Mouse (Mus musculus) liver, adult 10 weeks (tissue): ENCODE results near the gene Rplp2. TPM values are rescaled to one million over a fixed set of nuclear protein-coding genes. Genes with fewer than 3 reads are reported as not detected.

Experiments
- polyA plus RNA-seq: library from polyadenylated mRNA; stranded (reverse); fragments of 350-450 nt; fragmentation: Illumina TruSeq; extraction: RNeasy Lipid Tissue Mini Kit (QIAGEN cat#74804); gene quantifications from one replicate; pipeline ENCODE4 v1.2.3, GENCODE M21; 2014; ENCODE audit warnings: low read depth, low replicate concordance

Gene Rplp2
- 11.4 TPM for polyA plus RNA-seq

DNA sequence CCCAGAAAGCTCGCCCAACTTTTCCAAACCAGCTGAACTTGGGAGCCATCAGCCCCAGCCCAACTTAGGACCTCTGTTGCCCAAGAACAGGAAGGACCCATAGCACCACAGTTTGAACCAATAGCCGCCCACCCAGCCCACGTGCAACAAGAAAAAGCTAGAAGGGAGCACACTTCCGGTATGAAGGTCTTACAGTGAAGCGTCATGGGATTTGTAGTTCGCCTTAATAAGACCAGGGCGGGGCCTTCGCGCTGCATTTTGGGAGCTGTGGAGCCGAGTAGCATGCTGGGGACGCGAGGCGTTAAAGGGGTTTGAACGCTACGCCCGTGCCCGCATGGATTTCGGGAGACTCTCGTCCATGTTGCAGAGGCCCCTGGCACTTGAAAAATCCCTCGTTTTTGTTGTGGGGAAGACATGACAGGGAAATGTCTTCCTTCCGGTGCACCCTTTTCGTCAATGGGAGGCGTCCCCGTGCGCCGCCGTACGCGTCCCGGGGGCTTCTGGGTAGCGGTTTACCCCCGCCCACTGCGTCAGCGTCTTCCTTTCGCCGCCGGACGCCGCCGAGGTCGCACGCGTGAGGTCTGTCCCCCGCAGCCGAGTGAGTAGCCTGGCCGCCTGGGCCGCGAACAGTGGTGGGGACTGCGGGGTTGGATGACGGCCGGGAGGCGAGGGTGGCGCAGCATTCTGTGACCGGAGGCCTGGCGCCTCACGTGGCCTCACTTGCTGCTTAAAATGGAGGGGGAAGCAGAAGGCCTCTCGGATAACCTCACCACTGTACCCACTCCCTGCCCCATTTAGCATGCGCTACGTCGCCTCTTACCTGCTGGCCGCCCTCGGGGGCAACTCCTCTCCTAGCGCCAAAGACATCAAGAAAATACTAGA, at the start of gene Rplp2:
Gene Rplp2 (plus strand): TSS at position 261 of the 882 bp plus-strand sequence.

DNA sequence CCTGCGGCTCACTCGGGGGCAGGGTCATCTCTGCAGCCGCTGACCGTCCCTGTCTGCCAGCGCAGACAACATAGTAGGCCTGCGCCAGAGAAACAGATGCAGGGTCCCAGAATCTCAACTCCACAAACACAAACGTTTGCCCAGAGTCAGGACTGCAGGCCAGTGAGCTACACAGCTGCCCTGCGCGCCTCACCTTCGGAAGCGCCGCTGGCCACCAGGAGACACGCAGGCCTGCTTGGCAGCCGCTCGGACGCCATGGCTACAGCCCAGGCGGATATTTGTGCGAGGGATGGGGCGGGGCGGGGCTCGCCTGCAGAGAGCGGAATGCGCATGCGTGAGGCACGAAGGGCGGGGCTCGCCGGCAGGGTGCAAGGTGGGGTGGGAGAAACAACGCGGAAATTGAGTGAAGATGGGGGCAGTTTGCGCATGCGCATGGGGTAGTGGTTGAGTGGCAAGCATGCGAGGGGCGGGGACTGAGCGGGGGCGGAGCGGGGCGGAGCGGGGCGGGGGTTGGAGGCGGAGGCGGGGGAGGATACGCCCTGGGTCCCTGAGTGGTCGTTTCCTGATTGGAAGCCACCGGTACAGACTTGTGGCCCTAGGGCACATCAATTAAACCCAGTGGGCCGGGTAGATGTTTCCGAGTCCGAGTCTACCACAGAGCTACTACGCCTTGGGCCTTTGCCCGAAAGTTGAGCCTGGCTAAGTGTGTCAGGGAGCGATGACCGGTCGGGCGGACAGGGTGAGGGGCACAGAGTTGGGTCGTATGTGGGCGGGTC, 33.2 kb upstream of the Rplp2 start, which contains the start of gene Gatd1:
Gene Gatd1 (minus strand): TSS at position 328 of the 776 bp plus-strand sequence.

DNA sequence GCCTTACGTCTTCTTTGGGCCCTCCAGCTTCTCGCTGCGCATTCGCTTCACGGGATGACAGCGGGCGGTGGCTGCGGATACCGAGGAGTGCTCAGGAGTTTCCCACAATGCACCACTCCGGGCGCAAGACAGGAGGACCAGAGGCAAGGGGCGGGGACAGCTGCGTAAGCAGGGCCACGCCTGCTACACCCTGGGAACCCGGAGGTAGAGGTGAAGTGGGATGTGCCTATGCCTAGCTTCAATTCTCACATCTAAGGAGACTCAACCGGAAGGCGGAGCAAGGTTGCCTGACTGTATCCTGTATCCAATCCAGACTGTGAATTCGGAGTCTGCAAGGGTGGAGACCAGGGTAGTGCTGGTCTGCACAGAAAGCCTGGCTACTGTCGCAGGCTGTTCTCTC, 17.9 kb upstream of the Rplp2 start, which contains the start of gene Cend1:
Gene Cend1 (minus strand): TSS at position 182 of the 400 bp plus-strand sequence.

DNA sequence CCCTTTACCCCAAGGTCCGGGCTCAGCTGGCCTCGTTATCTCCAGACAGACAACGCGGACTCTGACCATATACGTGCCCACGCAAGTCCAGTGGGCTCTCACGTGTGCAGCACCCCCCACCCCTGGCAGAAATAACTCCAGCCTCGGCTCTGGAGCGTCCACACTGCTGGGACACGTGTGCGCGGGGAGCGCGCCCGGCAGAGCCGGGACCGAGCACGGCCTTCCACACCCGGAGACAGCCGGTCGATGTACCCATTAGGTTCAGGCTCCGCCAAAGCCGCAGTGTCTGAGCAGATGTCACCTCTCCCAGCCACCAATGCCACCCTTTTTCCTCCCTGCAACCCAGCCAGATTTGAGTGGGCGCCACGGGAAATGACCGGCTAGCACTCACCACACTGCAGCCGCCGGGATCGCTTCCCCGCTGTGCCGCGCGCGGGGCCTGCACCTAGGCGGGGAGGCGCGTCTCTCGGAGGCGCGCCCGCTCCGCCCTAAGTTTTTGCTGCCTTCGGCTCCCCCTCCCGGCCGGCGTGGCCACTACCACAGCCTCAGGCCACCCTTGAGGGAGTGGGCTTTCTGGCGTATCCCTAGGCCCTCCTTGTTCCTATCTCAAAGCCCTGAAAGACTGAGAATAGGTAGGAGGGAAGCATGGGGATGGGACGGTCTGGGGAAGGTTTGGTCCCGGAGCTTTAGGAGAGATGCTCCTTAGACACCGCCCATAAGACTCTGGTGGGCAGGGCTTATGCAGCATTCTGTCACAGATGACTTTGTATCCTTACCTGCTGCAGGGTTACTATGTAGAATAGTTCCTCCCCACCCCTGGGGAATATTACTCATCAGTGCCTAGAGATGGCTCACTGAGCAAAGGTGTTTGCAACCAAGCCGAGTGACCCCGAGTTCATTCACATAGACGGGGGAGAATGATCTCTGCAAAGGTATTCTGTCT, 9.7 kb upstream of the Rplp2 start, which contains the start of gene Slc25a22:
Gene Slc25a22 (minus strand): TSS at position 715 of the 943 bp plus-strand sequence.

DNA sequence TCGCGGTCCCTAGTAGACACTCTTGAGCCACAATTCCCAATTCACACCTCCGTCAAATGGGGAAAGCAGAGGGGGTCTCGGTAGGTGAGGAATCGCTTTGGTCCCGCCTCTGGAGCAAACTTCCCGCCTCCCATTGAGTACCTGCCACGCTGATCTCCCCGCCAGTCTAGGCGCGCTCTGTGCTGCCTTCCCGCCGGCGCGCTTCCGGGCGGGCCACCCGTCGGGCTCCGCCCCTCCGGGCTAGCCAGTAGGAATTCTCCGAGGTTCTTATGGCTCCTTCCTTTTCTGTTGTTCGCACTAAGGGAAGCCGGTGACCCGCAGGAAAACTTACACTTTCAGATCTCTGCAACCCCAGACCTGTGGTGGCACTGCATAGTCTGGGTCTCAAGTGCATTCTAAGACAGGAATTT, 3.3 kb upstream of the Rplp2 start, which contains the start of gene Pidd1:
Gene Pidd1 (minus strand): TSS at position 198 of the 410 bp plus-strand sequence.

GRCm38 (mm10) chr7:141454967-141455551, 7.9 kb downstream of the Rplp2 start, which contains the start of gene Pnpla2:
TSS of gene Pnpla2 (plus strand) at chr7:141455198.

GRCm38 (mm10) chr7:141460391-141461113, 13.4 kb downstream of the Rplp2 start, which contains the start of gene Cracr2b:
TSS of gene Cracr2b (plus strand) at chr7:141461094.

GRCm38 (mm10) chr7:141467230-141468030, 20.3 kb downstream of the Rplp2 start, which contains the start of gene Cd151:
TSS of gene Cd151 (plus strand) at chr7:141467392.

GRCm38 (mm10) chr7:141475011-141475804, 28.0 kb downstream of the Rplp2 start, which contains the start of the genes Polr2l and Tspan4:
TSS of gene Polr2l (minus strand) at chr7:141475132.
TSS of gene Tspan4 (plus strand) at chr7:141475240.

Other genes starting within 250 kb of the Rplp2 start
- gene Lmntd2, start 233.3 kb upstream of the Rplp2 start, polyA plus RNA-seq: 0.37 TPM
- gene Rassf7, start 231.5 kb upstream of the Rplp2 start, polyA plus RNA-seq: 3.6 TPM
- 6.0 TPM for gene Phrf1, start 218.6 kb upstream of the Rplp2 start, polyA plus RNA-seq
- gene Irf7, start 180.9 kb upstream of the Rplp2 start, polyA plus RNA-seq: 32.2 TPM
- 14.3 TPM for gene Cdhr5, start 170.6 kb upstream of the Rplp2 start, polyA plus RNA-seq
- not detected for gene Sct, start 168.2 kb upstream of the Rplp2 start, polyA plus RNA-seq
- gene Drd4, start 155.4 kb upstream of the Rplp2 start, polyA plus RNA-seq: not detected
- 1.4 TPM for gene Deaf1, start 119.7 kb upstream of the Rplp2 start, polyA plus RNA-seq
- gene Tmem80, start 119.6 kb upstream of the Rplp2 start, polyA plus RNA-seq: 10.1 TPM
- gene Eps8l2, start 108.5 kb upstream of the Rplp2 start, polyA plus RNA-seq: 9.6 TPM
- 13.5 TPM for gene Taldo1, start 55.2 kb upstream of the Rplp2 start, polyA plus RNA-seq
- gene Gatd1, start 33.2 kb upstream of the Rplp2 start, polyA plus RNA-seq: 6.2 TPM
- gene Cend1, start 17.9 kb upstream of the Rplp2 start, polyA plus RNA-seq: not detected
- gene Slc25a22, start 9.5 kb upstream of the Rplp2 start, polyA plus RNA-seq: 9.5 TPM
- gene Pidd1, start 3.3 kb upstream of the Rplp2 start, polyA plus RNA-seq: 0.11 TPM
- gene Pnpla2, start 7.8 kb downstream of the Rplp2 start, polyA plus RNA-seq: 6.6 TPM
- gene Cracr2b, start 13.7 kb downstream of the Rplp2 start, polyA plus RNA-seq: not detected
- gene Cd151, start 20.0 kb downstream of the Rplp2 start, polyA plus RNA-seq: 10.0 TPM
- gene Polr2l, start 27.8 kb downstream of the Rplp2 start, polyA plus RNA-seq: 2.3 TPM
- 5.4 TPM for gene Tspan4, start 27.9 kb downstream of the Rplp2 start, polyA plus RNA-seq
- 8.9 TPM for gene Chid1, start 92.5 kb downstream of the Rplp2 start, polyA plus RNA-seq
- 40.8 TPM for gene Ap2a2, start 114.8 kb downstream of the Rplp2 start, polyA plus RNA-seq
- not detected for gene Muc6, start 207.9 kb downstream of the Rplp2 start, polyA plus RNA-seq
- not detected for gene Muc2, start 243.0 kb downstream of the Rplp2 start, polyA plus RNA-seq